Mouse (Mus musculus) stomach, postnatal 0 days (tissue): ENCODE data around the gene Ccdc34. TPM values are rescaled to one million over a fixed set of nuclear protein-coding genes. Genes with fewer than 3 reads are reported as not detected.

Source experiments
- ATAC-seq: fragments of 200-750 bp; cut with Nextera tagmentation; 2 replicates; pipeline ENCODE4 v1.8.0; 2017; ENCODE audit not compliant: low FRiP score, low TSS enrichment
- DNase-seq: peaks from one replicate; pipeline ENCODE4 v3.0.0-alpha.2; 2016; ENCODE audit warnings: low spot score
- H3K27ac ChIP-seq: fragments of 300-500 bp; sonication (generic); replicated peaks from 2 replicates; pipeline ENCODE4 v1.5.1; 2014; ENCODE audit warnings: mild to moderate bottlenecking, control low read depth
- H3K27me3 ChIP-seq: fragments of 300-500 bp; sonication (generic); 2 replicates; pipeline ENCODE4 v1.6.1; 2014; ENCODE audit warnings: low read length; ENCODE audit not compliant: control insufficient read depth, insufficient read depth
- H3K36me3 ChIP-seq: fragments of 300-500 bp; sonication (generic); 2 replicates; pipeline ENCODE4 v1.6.1; 2014; ENCODE audit warnings: low read length, mixed read lengths; ENCODE audit not compliant: control insufficient read depth, insufficient read depth
- H3K4me1 ChIP-seq: fragments of 300-500 bp; sonication (generic); replicated peaks from 2 replicates; pipeline ENCODE4 v1.6.1; 2014; ENCODE audit warnings: antibody characterized with exemption; ENCODE audit not compliant: control insufficient read depth, insufficient read depth
- H3K4me2 ChIP-seq: fragments of 300-500 bp; sonication (generic); replicated peaks from 2 replicates; pipeline ENCODE4 v1.6.1; 2014; ENCODE audit warnings: low read depth, mild to moderate bottlenecking, control low read depth, moderate library complexity
- H3K4me3 ChIP-seq: fragments of 300-500 bp; sonication (generic); 2 replicates; pipeline ENCODE4 v1.5.1; 2014; ENCODE audit warnings: low read depth, low read length, control low read depth
- H3K9ac ChIP-seq: fragments of 300-500 bp; sonication (generic); 2 replicates; pipeline ENCODE4 v1.6.1; 2014; ENCODE audit warnings: mild to moderate bottlenecking, low read length, control low read depth, mixed read lengths
- H3K9me3 ChIP-seq: fragments of 300-500 bp; sonication (generic); 2 replicates; pipeline ENCODE4 v1.6.1; 2016; ENCODE audit warnings: low read length; ENCODE audit not compliant: control insufficient read depth
- CTCF ChIP-seq: IDR thresholded peaks from 2 replicates; pipeline ENCODE4 v1.5.1; 2016; ENCODE audit warnings: antibody characterized with exemption, low read depth, mild to moderate bottlenecking, moderate library complexity
- EP300 ChIP-seq: optimal IDR thresholded peaks from 2 replicates; pipeline ENCODE3; 2016; ENCODE audit warnings: antibody characterized with exemption
- WGBS: fragments of 180-500 bp; shearing (Covaris S2); extraction: QIAGEN DNeasy Blood & Tissue Kit; methylation state at CpG from one replicate; pipeline ENCODE4 v1.1.7; 2014; 5-methylcytosine and 5-hydroxymethylcytosine counted together
- polyA plus RNA-seq: library from polyadenylated mRNA; unstranded; fragments of >200 nt; fragmentation: Nextera tagmentation; extraction: Ambion mirVana; gene quantifications from 2 replicates; pipeline ENCODE4 v1.2.1, GENCODE M21; 2015

The Ccdc34 gene
- polyA plus RNA-seq, 1 experiment from 2014 or later: 18.7 TPM

- Histone ChIP-seq H3K27ac (no peak overlapping the region), H3K9me3 (no peaks in the 10 kb centered on the region), H3K4me1 (no peaks in the 10 kb centered on the region), H3K4me2 (no peak overlapping the region), H3K36me3 (no peaks in the 10 kb centered on the region), H3K9ac (no peak overlapping the region), H3K4me3 (no peak overlapping the region), H3K27me3 (no peaks in the 10 kb centered on the region)
- 53% methylated on average over 4 of the region's 4 CpGs for WGBS
- no peak for TF ChIP-seq CTCF
- no peak for TF ChIP-seq EP300
- ATAC-seq: no peak
- no peak for DNase-seq
Measured at GRCm38 (mm10) chr2:110167694-110168093, 150.1 kb downstream of the Ccdc34 start.

DNA sequence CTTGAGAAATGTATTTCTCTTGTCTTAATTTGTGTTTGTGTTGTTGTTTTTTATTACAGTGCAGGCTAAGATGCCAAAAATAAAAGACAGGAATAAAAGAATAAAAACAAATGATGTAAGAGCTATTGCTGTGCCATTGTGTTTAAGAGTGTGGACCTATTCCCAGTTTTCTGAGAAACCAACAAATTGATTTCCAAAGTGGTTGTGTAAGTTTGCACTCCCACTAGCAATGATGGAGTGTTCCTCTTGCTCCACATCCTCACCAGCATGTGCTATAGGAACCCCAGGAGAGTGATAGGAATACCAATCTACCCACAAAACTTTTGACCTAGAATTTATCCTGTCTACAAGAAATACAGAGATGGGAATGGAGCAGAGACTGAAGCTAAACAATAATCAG, 150.7 kb downstream of the Ccdc34 start:
- Histone ChIP-seq H3K4me2 (no peak overlapping the region), H3K4me3 (no peak overlapping the region), H3K4me1 (no peaks in the 10 kb centered on the region), H3K27ac (no peak overlapping the region), H3K9ac (no peak overlapping the region), H3K27me3 (no peaks in the 10 kb centered on the region), H3K9me3 (no peaks in the 10 kb centered on the region), H3K36me3 (no peaks in the 10 kb centered on the region)
- DNase-seq (no peak), ATAC-seq (no peak)
- TF ChIP-seq CTCF (no peak), EP300 (no peak)

DNA sequence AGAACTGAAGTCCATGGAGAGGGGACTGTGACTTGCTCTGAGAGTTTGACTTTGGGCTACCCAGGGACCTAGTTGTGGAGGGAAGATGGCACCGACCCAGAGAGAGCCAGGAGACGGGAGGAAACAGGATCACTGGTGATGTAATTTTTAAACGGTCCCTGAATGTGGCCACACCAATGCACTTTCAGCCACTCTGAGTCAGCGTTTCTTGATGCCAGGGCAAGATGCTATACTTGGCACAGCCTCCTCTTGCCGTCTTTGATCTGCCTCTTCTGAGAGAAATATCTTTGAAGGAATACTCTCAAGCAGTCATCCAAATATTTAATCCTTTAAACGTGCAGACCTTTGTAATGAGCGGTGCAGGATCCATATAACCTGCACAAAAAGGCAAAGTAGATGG, 154.8 kb downstream of the Ccdc34 start:
- ATAC-seq: no peak
- H3K9ac ChIP-seq: no peak overlapping the region

GRCm38 (mm10) chr2:110173818-110174247, 156.2 kb downstream of the Ccdc34 start:
- H3K4me1 ChIP-seq: peaks cover 6% of the 10 kb centered on the region; the same call in 1 of the 2 replicates
- no peak for TF ChIP-seq EP300
- TF ChIP-seq CTCF: 0 out of 2 replicates have a peak, but pooled peaks have one; percentile 1
- no peaks in the 10 kb centered on the region for H3K36me3 ChIP-seq
- H3K4me3 ChIP-seq: no peak overlapping the region
- DNase-seq (peak; percentile 62), ATAC-seq (peak; percentile 82)
- no peak overlapping the region for H3K9ac ChIP-seq
- peak overlapping the region; percentile 30; the same call in 1 of the 2 replicates for H3K27ac ChIP-seq
- H3K27me3 ChIP-seq: no peaks in the 10 kb centered on the region
- no peak overlapping the region for H3K4me2 ChIP-seq
- no peaks in the 10 kb centered on the region for H3K9me3 ChIP-seq
- 29% methylated on average over 7 of the region's 7 CpGs for WGBS

More for the DNA sequence above, 154.8 kb downstream of the Ccdc34 start:
- peaks cover 6% of the 10 kb centered on the region; the same call in 1 of the 2 replicates for H3K4me1 ChIP-seq
- TF ChIP-seq EP300: no peak
- TF ChIP-seq CTCF: no peak
- H3K27me3 ChIP-seq: no peaks in the 10 kb centered on the region
- no peak overlapping the region for H3K4me2 ChIP-seq
- H3K9me3 ChIP-seq: no peaks in the 10 kb centered on the region
- H3K36me3 ChIP-seq: no peaks in the 10 kb centered on the region
- no peak overlapping the region for H3K27ac ChIP-seq
- DNase-seq: no peak
- no peak overlapping the region for H3K4me3 ChIP-seq
- WGBS: 47% methylated on average over 7 of the region's 7 CpGs

- Histone ChIP-seq H3K27ac (peak overlapping the region; percentile 69), H3K27me3 (no peaks in the 10 kb centered on the region), H3K9ac (no peak overlapping the region), H3K36me3 (no peaks in the 10 kb centered on the region), H3K4me3 (no peak overlapping the region), H3K4me1 (peaks cover 15% of the 10 kb centered on the region), H3K9me3 (no peaks in the 10 kb centered on the region), H3K4me2 (no peak overlapping the region)
- DNase-seq (no peak), ATAC-seq (no peak)
- TF ChIP-seq EP300 (no peak), CTCF (no peak)
- 70% methylated on average over 2 of the region's 2 CpGs for WGBS
Measured at GRCm38 (mm10) chr2:110176761-110177400, 159.3 kb downstream of the Ccdc34 start.

- peaks cover 15% of the 10 kb centered on the region for H3K4me1 ChIP-seq
Measured at GRCm38 (mm10) chr2:110177406-110177805, 159.8 kb downstream of the Ccdc34 start.

More at GRCm38 (mm10) chr2:110177406-110177805, 159.8 kb downstream of the Ccdc34 start:
- Histone ChIP-seq H3K36me3 (no peaks in the 10 kb centered on the region), H3K27ac (peak overlapping the region; percentile 69), H3K27me3 (no peaks in the 10 kb centered on the region), H3K9ac (no peak overlapping the region), H3K4me3 (no peak overlapping the region), H3K4me2 (no peak overlapping the region), H3K9me3 (no peaks in the 10 kb centered on the region)
- TF ChIP-seq EP300 (no peak), CTCF (no peak)
- ATAC-seq (no peak; the same call in 1 of the 2 replicates), DNase-seq (no peak)
- 41% methylated on average over 2 of the region's 2 CpGs for WGBS
